Mouse (Mus musculus): Measurements from ENCODE around the gene Vmn1r93. TPM values are rescaled to one million over a fixed set of nuclear protein-coding genes. Genes with fewer than 3 reads are reported as not detected.
"Not testable (repeated sequence)": the region's sequence is repeated elsewhere in the genome, so short reads cannot be mapped to it uniquely, and the experiment has no call there.

Gene Vmn1r93
- polyA plus RNA-seq (2014; fragmentation: Nextera tagmentation; extraction: Ambion mirVana): not detected in 2 replicates

DNA sequence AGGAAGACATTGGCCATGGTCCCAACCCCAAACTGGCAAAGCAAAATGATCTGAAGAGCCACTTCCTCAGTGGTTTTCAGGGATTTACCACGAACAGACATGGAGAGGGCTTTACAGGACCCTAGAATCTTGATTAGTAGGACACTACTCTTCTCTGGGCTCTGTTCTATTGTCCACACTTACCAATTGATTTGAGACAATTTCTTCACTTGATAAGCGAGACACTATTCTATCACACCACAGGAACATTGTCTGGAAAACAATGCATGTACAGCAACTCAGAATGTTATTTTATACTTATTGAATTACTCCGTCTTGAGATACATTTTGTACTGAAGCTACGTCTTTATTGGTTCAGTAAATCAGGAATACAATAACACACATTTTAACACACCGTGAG is at the start of gene Vmn1r93:
Vmn1r93 (minus strand) TSS at position 101 of the 400 bp plus-strand sequence.
- not testable (repeated sequence) for H3K9me3 ChIP-seq (ENCODE audit: control insufficient read depth, low read length); H3K27me3 ChIP-seq (replicated peaks; ENCODE audit: control insufficient read depth, insufficient read depth, low read length); H3K9ac ChIP-seq (ENCODE audit: low read depth, low read length); H3K4me1 ChIP-seq (replicated peaks; ENCODE audit: control insufficient read depth, insufficient read depth, low read length); H3K4me2 ChIP-seq; H3K27ac ChIP-seq (ENCODE audit: low read depth, low read length); ATAC-seq (replicated peaks; ENCODE audit: low FRiP score); DNase-seq (ENCODE audit: low spot score); H3K36me3 ChIP-seq (ENCODE audit: control insufficient read depth, insufficient read depth, low read length); H3K4me3 ChIP-seq (ENCODE audit: low read depth, low read length)
- WGBS: no CpG with 5 or more reads among the region's 5 CpGs

DNA sequence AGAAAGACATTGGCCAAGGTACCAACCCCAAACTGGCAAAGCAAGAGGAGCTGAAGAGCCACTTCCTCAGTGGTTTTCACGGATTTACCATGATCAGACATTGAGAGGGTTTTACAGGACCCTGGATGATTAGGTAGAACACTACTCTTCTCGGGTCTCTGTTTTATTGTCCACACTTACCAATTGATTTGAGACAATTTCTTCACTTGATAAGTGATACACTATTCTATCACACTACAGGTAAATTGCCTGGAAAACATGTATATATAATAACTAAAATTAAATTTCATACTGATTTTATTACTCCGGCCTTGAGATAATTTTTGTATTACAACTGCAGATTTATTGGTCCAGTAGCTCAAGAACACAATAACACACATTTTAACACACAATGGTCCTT is 29.4 kb upstream of the Vmn1r93 start, which contains the start of gene Vmn1r94:
Vmn1r94 (minus strand) TSS at position 101 of the 400 bp plus-strand sequence.
- ATAC-seq (replicated peaks; ENCODE audit: low FRiP score): not testable (repeated sequence)
- no CpG with 5 or more reads among the region's 3 CpGs for WGBS

DNA sequence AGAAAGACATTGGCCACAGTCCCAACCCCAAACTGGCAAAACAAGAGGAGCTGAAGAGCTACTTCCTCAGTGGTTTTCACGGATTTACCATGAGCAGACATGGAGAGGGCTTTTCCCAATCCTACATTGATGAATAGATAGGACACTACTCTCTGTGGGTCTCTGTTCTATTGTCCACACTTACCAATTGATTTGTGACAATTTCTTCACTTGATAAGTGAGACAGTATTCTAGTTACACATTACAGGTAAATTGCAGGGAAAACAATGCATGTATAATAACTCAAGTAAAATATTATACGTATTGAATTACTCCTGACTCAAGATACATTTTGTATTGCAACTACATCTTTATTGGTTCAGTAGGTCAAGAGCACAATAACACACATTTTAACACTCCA is 16.4 kb downstream of the Vmn1r93 start, which contains the start of gene Gm16442:
Gm16442 (minus strand) TSS at position 101 of the 400 bp plus-strand sequence.
- H3K9ac ChIP-seq (ENCODE audit: low read depth, low read length); DNase-seq (ENCODE audit: low spot score); H3K36me3 ChIP-seq (ENCODE audit: control insufficient read depth, insufficient read depth, low read length); H3K9me3 ChIP-seq (ENCODE audit: control insufficient read depth, low read length); H3K4me1 ChIP-seq (replicated peaks; ENCODE audit: control insufficient read depth, insufficient read depth, low read length); H3K27me3 ChIP-seq (replicated peaks; ENCODE audit: control insufficient read depth, insufficient read depth, low read length); H3K27ac ChIP-seq (ENCODE audit: low read depth, low read length); ATAC-seq (replicated peaks; ENCODE audit: low FRiP score); H3K4me2 ChIP-seq; H3K4me3 ChIP-seq (ENCODE audit: low read depth, low read length): not testable (repeated sequence)
- WGBS: no CpG with 5 or more reads among the region's 2 CpGs

More for the DNA sequence above, 29.4 kb upstream of the Vmn1r93 start, which contains the start of gene Vmn1r94:
- not testable (repeated sequence) for H3K4me2 ChIP-seq; H3K4me3 ChIP-seq (ENCODE audit: low read depth, low read length); H3K27me3 ChIP-seq (replicated peaks; ENCODE audit: control insufficient read depth, insufficient read depth, low read length); H3K9ac ChIP-seq (ENCODE audit: low read depth, low read length); H3K27ac ChIP-seq (ENCODE audit: low read depth, low read length); H3K9me3 ChIP-seq (ENCODE audit: control insufficient read depth, low read length); DNase-seq (ENCODE audit: low spot score); H3K36me3 ChIP-seq (ENCODE audit: control insufficient read depth, insufficient read depth, low read length); H3K4me1 ChIP-seq (replicated peaks; ENCODE audit: control insufficient read depth, insufficient read depth, low read length)

DNA sequence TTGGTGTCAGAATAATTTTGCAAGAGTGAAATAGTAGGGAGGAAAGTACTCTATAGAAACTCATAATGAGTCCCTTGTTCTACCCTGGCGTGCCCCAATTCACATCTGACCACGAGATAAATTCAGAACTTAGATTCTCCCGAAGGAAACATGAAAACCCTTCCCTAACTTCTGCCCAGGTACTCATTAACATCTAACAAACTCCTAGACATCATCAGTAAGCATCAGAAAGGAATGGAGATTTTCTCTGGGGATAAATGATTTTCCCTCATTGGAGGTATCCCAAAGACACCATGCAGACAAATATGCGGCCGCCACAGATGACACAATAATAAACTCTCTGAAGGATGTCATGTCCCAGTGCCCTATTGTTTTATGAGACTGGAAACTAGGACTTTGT is 39.5 kb downstream of the Vmn1r93 start, which contains the start of gene Vmn1r91:
Vmn1r91 (plus strand) TSS at position 301 of the 400 bp plus-strand sequence.
- not testable (repeated sequence) for DNase-seq (ENCODE audit: low spot score); H3K4me3 ChIP-seq (ENCODE audit: low read depth, low read length); ATAC-seq (replicated peaks; ENCODE audit: low FRiP score); H3K9ac ChIP-seq (ENCODE audit: low read depth, low read length); H3K9me3 ChIP-seq (ENCODE audit: control insufficient read depth, low read length); H3K27me3 ChIP-seq (replicated peaks; ENCODE audit: control insufficient read depth, insufficient read depth, low read length); H3K4me1 ChIP-seq (replicated peaks; ENCODE audit: control insufficient read depth, insufficient read depth, low read length); H3K36me3 ChIP-seq (ENCODE audit: control insufficient read depth, insufficient read depth, low read length); H3K4me2 ChIP-seq; H3K27ac ChIP-seq (ENCODE audit: low read depth, low read length)
- 67% methylated on average over 5 of the region's 5 CpGs for WGBS

Other genes with a start within 250 kb of the Vmn1r93 start
- gene Pvr, start 217.9 kb downstream of the Vmn1r93 start, polyA plus RNA-seq (2014; fragmentation: Nextera tagmentation; extraction: Ambion mirVana): 5.1 and 6.1 TPM in 2 replicates
- gene Igsf23, start 188.3 kb downstream of the Vmn1r93 start, polyA plus RNA-seq (2014; fragmentation: Nextera tagmentation; extraction: Ambion mirVana): 0.59 and 0.73 TPM in 2 replicates
- not detected in 2 replicates for gene Ceacam20, start 173.7 kb downstream of the Vmn1r93 start, polyA plus RNA-seq (2014; fragmentation: Nextera tagmentation; extraction: Ambion mirVana)
- not detected in 2 replicates for gene Nlrp9b, start 147.6 kb downstream of the Vmn1r93 start, polyA plus RNA-seq (2014; fragmentation: Nextera tagmentation; extraction: Ambion mirVana)
- gene Vmn1r91, start 39.4 kb downstream of the Vmn1r93 start, polyA plus RNA-seq (2014; fragmentation: Nextera tagmentation; extraction: Ambion mirVana): not detected in 2 replicates
- not detected in 2 replicates for gene Gm16442, start 16.5 kb downstream of the Vmn1r93 start, polyA plus RNA-seq (2014; fragmentation: Nextera tagmentation; extraction: Ambion mirVana)
- not detected in 2 replicates for gene Vmn1r94, start 29.3 kb upstream of the Vmn1r93 start, polyA plus RNA-seq (2014; fragmentation: Nextera tagmentation; extraction: Ambion mirVana)
- not detected in 2 replicates for gene Vmn1r95, start 54.6 kb upstream of the Vmn1r93 start, polyA plus RNA-seq (2014; fragmentation: Nextera tagmentation; extraction: Ambion mirVana)
- gene Gm6164, start 66.5 kb upstream of the Vmn1r93 start, polyA plus RNA-seq (2014; fragmentation: Nextera tagmentation; extraction: Ambion mirVana): not detected in 2 replicates
- gene Gm4498, start 94.7 kb upstream of the Vmn1r93 start, polyA plus RNA-seq (2014; fragmentation: Nextera tagmentation; extraction: Ambion mirVana): not detected in 2 replicates
- gene Gm5890, start 123.7 kb upstream of the Vmn1r93 start, polyA plus RNA-seq (2014; fragmentation: Nextera tagmentation; extraction: Ambion mirVana): not detected in 2 replicates
- gene Gm4133, start 195.0 kb upstream of the Vmn1r93 start, polyA plus RNA-seq (2014; fragmentation: Nextera tagmentation; extraction: Ambion mirVana): not detected in 2 replicates
- not detected in 2 replicates for gene Gm5728, start 236.3 kb upstream of the Vmn1r93 start, polyA plus RNA-seq (2014; fragmentation: Nextera tagmentation; extraction: Ambion mirVana)